Mouse (Mus musculus): ENCODE data around the gene Ankmy2. TPM values are rescaled to one million over a fixed set of nuclear protein-coding genes. Genes with fewer than 3 reads are reported as not detected.

The Ankmy2 gene
- polyA plus RNA-seq (2015; fragmentation: Nextera tagmentation; extraction: Ambion mirVana): 21.4 and 24.1 TPM in 2 replicates

DNA sequence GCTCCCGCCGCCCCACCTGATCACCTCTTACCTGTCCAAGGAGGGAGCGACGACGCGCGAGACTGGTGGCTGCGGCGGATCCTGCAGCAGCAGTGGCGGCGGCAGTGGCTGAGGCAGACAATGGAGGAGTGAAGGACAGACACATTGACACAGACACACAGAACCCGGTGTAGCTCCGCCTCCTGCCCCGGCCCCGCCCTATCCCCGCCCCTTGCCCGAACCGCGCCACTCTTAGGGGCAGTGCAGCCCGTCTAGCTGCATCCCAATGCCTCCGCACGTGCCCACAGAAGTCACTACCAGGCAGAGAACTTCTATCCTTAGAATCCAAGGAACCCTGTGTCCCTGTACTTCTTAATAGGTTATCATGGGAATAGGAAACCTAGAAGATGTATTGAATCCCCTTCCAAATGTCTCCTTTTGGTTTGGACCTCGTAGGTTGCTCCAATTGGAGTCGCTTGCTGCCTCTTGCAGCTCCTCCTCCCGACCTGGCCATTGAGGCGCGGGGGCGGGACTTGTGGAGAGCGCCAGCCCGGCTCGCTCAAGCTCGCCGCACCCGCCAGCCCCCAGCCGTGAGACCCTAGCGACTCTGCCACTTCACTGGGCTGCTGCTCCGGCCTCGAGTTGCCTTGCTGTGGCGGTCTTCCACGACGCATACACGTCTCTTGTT lies at the start of gene Ankmy2:
Ankmy2 (plus strand) TSS at position 478 of the 667 bp plus-strand sequence.
- WGBS: under 1% methylated on average over 42 of the region's 42 CpGs
- peak within 1 kb of the TSS; percentile 78 for H3K9ac ChIP-seq (replicated peaks; ENCODE audit: low read depth)
- peak within 1 kb of the TSS; percentile 95 for H3K4me2 ChIP-seq (replicated peaks; ENCODE audit: low read depth, low read length)
- peak within 1 kb of the TSS; percentile 84 for H3K4me3 ChIP-seq (ENCODE audit: low read depth, low read length)
- H3K36me3 ChIP-seq (ENCODE audit: insufficient read depth, low read length): no peaks in the 10 kb centered on the region
- H3K9me3 ChIP-seq (ENCODE audit: low read length): no peaks in the 10 kb centered on the region
- H3K27ac ChIP-seq (ENCODE audit: low read length): peak within 1 kb of the TSS; percentile 91
- H3K27me3 ChIP-seq (replicated peaks; ENCODE audit: insufficient read depth, low read length): no peaks in the 10 kb centered on the region
- ATAC-seq (peak; percentile 97), DNase-seq (ENCODE audit: low spot score) (peak; percentile 97)
- TF ChIP-seq EP300 (IDR thresholded peaks at IDR 0.05) (peak; percentile 39), CTCF (IDR thresholded peaks at IDR 0.05) (no peak)
- H3K4me1 ChIP-seq (ENCODE audit: insufficient read depth, low read depth, low read length): peaks cover 5% of the 10 kb centered on the region; the same call in 1 of the 2 replicates

DNA sequence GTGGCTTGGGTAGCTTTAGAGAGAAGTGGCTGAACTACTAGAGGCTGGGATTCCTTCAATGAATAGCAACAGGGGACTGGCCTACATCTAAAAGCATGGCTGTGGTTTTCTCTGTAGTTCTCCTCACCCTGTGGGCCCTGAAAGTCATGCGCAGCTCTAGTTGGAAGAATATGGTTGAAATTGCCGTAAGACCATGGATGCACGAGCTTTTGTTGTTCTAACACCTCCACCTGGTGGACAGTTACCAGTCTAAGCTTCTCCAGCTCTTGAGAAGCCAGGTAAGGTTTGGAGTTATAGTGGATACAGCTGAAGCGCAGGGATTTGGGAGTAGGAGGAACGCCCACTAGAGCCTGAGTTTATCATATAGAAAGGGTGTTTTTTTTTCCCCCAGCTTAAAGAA lies 48.5 kb upstream of the Ankmy2 start:
- no peaks in the 10 kb centered on the region for H3K9me3 ChIP-seq (ENCODE audit: low read length)
- peak; percentile 45 for TF ChIP-seq CTCF (IDR thresholded peaks at IDR 0.05)
- no peak for TF ChIP-seq EP300 (IDR thresholded peaks at IDR 0.05)
- no peak overlapping the region for H3K4me3 ChIP-seq (ENCODE audit: low read depth, low read length)
- ATAC-seq (no peak), DNase-seq (ENCODE audit: low spot score) (no peak)
- H3K9ac ChIP-seq (replicated peaks; ENCODE audit: low read depth): no peak overlapping the region
- no peaks in the 10 kb centered on the region for H3K4me1 ChIP-seq (ENCODE audit: insufficient read depth, low read depth, low read length)
- 92% methylated on average over 5 of the region's 5 CpGs for WGBS
- 0 out of 2 replicates have a peak, but pooled peaks cover 6% of the 10 kb centered on the region for H3K36me3 ChIP-seq (ENCODE audit: insufficient read depth, low read length)
- no peak overlapping the region for H3K4me2 ChIP-seq (replicated peaks; ENCODE audit: low read depth, low read length)
- no peak overlapping the region for H3K27ac ChIP-seq (ENCODE audit: low read length)
- no peaks in the 10 kb centered on the region for H3K27me3 ChIP-seq (replicated peaks; ENCODE audit: insufficient read depth, low read length)

DNA sequence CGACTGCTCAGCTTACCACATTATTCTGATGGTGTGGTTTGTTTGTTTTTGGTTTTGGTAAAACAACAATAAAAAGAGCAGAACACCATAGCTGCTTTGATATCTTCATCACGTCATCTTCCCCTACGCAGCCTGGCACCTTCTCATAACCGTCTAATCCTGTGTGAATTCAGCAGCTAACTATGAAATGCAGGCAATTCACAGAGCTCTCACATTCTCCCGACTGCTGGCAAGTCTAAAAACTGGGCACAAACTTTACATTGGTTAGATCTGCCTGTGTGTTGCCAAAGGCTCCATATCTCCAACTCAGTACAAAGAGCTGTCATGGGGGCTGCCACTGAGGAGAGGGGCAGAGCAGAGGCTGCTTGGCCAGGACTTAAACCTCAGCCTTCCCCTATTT lies 46.5 kb upstream of the Ankmy2 start:
- 90% methylated on average over 5 of the region's 5 CpGs for WGBS
- DNase-seq (ENCODE audit: low spot score) (no peak), ATAC-seq (no peak)
- no peak overlapping the region for H3K4me2 ChIP-seq (replicated peaks; ENCODE audit: low read depth, low read length)
- H3K9me3 ChIP-seq (ENCODE audit: low read length): no peaks in the 10 kb centered on the region
- no peak for TF ChIP-seq EP300 (IDR thresholded peaks at IDR 0.05)
- no peak for TF ChIP-seq CTCF (IDR thresholded peaks at IDR 0.05)
- H3K27ac ChIP-seq (ENCODE audit: low read length): no peak overlapping the region
- 0 out of 2 replicates have a peak, but pooled peaks cover 6% of the 10 kb centered on the region for H3K36me3 ChIP-seq (ENCODE audit: insufficient read depth, low read length)
- no peaks in the 10 kb centered on the region for H3K27me3 ChIP-seq (replicated peaks; ENCODE audit: insufficient read depth, low read length)
- no peak overlapping the region for H3K9ac ChIP-seq (replicated peaks; ENCODE audit: low read depth)
- no peaks in the 10 kb centered on the region for H3K4me1 ChIP-seq (ENCODE audit: insufficient read depth, low read depth, low read length)
- no peak overlapping the region for H3K4me3 ChIP-seq (ENCODE audit: low read depth, low read length)

DNA sequence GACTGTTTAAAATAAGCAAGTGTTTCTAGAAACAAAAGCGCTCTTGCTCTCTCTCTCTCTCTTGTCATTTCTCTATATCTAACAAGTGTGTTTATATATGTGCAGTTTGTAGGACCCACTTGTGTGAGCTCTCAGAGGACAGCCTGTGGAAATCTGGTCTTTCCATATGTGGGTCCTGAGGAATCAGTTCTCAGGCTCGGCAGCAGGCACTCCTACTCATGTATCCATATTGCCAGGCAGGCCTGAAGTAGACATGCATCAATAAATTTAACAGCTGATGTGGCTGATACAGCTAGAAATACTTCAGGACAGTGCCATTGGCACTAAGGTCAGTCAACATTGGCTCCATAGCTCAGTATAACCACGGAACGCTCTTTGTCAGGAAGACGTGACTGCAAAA lies 45.8 kb upstream of the Ankmy2 start:
- WGBS: 87% methylated on average over 5 of the region's 5 CpGs
- no peak for ATAC-seq
- Histone ChIP-seq H3K27me3 (replicated peaks; ENCODE audit: insufficient read depth, low read length) (no peaks in the 10 kb centered on the region), H3K4me2 (replicated peaks; ENCODE audit: low read depth, low read length) (no peak overlapping the region), H3K4me1 (ENCODE audit: insufficient read depth, low read depth, low read length) (no peaks in the 10 kb centered on the region), H3K9me3 (ENCODE audit: low read length) (no peaks in the 10 kb centered on the region), H3K4me3 (ENCODE audit: low read depth, low read length) (no peak overlapping the region), H3K9ac (replicated peaks; ENCODE audit: low read depth) (no peak overlapping the region), H3K36me3 (ENCODE audit: insufficient read depth, low read length) (0 out of 2 replicates have a peak, but pooled peaks cover 6% of the 10 kb centered on the region), H3K27ac (ENCODE audit: low read length) (no peak overlapping the region)
- TF ChIP-seq EP300 (IDR thresholded peaks at IDR 0.05) (no peak), CTCF (IDR thresholded peaks at IDR 0.05) (no peak)
- DNase-seq (ENCODE audit: low spot score): no peak

- Histone ChIP-seq H3K27me3 (replicated peaks; ENCODE audit: insufficient read depth, low read length) (no peaks in the 10 kb centered on the region), H3K4me3 (ENCODE audit: low read depth, low read length) (no peak overlapping the region), H3K4me1 (ENCODE audit: insufficient read depth, low read depth, low read length) (no peaks in the 10 kb centered on the region), H3K9me3 (ENCODE audit: low read length) (no peaks in the 10 kb centered on the region), H3K9ac (replicated peaks; ENCODE audit: low read depth) (no peak overlapping the region), H3K36me3 (ENCODE audit: insufficient read depth, low read length) (0 out of 2 replicates have a peak, but pooled peaks cover 6% of the 10 kb centered on the region), H3K27ac (ENCODE audit: low read length) (no peak overlapping the region), H3K4me2 (replicated peaks; ENCODE audit: low read depth, low read length) (no peak overlapping the region)
- WGBS: 90% methylated on average over 3 of the region's 3 CpGs
- TF ChIP-seq EP300 (IDR thresholded peaks at IDR 0.05) (no peak), CTCF (IDR thresholded peaks at IDR 0.05) (no peak)
- ATAC-seq (no peak), DNase-seq (ENCODE audit: low spot score) (no peak)
These were observed 44.8 kb upstream of the Ankmy2 start for GRCm38 (mm10) chr12:36112081-36112480.

GRCm38 (mm10) chr12:36117161-36117560 lies 39.8 kb upstream of the Ankmy2 start:
- Histone ChIP-seq H3K4me3 (ENCODE audit: low read depth, low read length) (no peak overlapping the region), H3K9me3 (ENCODE audit: low read length) (no peaks in the 10 kb centered on the region), H3K4me1 (ENCODE audit: insufficient read depth, low read depth, low read length) (no peaks in the 10 kb centered on the region), H3K27me3 (replicated peaks; ENCODE audit: insufficient read depth, low read length) (no peaks in the 10 kb centered on the region), H3K36me3 (ENCODE audit: insufficient read depth, low read length) (no peaks in the 10 kb centered on the region), H3K4me2 (replicated peaks; ENCODE audit: low read depth, low read length) (no peak overlapping the region), H3K27ac (ENCODE audit: low read length) (no peak overlapping the region), H3K9ac (replicated peaks; ENCODE audit: low read depth) (no peak overlapping the region)
- TF ChIP-seq EP300 (IDR thresholded peaks at IDR 0.05) (no peak), CTCF (IDR thresholded peaks at IDR 0.05) (no peak)
- 91% methylated on average over 6 of the region's 6 CpGs for WGBS
- DNase-seq (ENCODE audit: low spot score): no peak
- ATAC-seq: no peak

All from lung, postnatal 0 days (tissue).